Mouse (Mus musculus) limb, embryonic 11.5 days (tissue): Measurements from ENCODE around the gene Lor. TPM values are rescaled to one million over a fixed set of nuclear protein-coding genes. Genes with fewer than 3 reads are reported as not detected.

Experiments
- ATAC-seq: fragments of 200-750 bp; cut with Nextera tagmentation; 2 replicates; pipeline ENCODE4 v1.8.0; 2017; ENCODE audit warnings: low read depth; ENCODE audit not compliant: insufficient number of reproducible peaks, low FRiP score, low TSS enrichment
- DNase-seq: peaks from one replicate; pipeline ENCODE4 v3.0.0-alpha.2; 2015; ENCODE audit warnings: low spot score
- H3K27ac ChIP-seq: fragments of 300-500 bp; sonication (generic); replicated peaks from 2 replicates; pipeline ENCODE4 v1.5.1; 2014; ENCODE audit warnings: low read depth, mild to moderate bottlenecking, low read length
- H3K27me3 ChIP-seq: fragments of 300-500 bp; sonication (generic); 2 replicates; pipeline ENCODE4 v1.6.1; 2014; ENCODE audit warnings: mild to moderate bottlenecking, low read length, mixed read lengths; ENCODE audit not compliant: control insufficient read depth, insufficient read depth
- H3K36me3 ChIP-seq: fragments of 300-500 bp; sonication (generic); 2 replicates; pipeline ENCODE4 v1.6.1; 2014; ENCODE audit warnings: mild to moderate bottlenecking, low read length, moderate library complexity, mixed read lengths; ENCODE audit not compliant: control insufficient read depth, insufficient read depth
- H3K4me1 ChIP-seq: fragments of 300-500 bp; sonication (generic); 2 replicates; pipeline ENCODE4 v1.6.1; 2014; ENCODE audit warnings: low read length, mixed read lengths; ENCODE audit not compliant: control insufficient read depth, insufficient read depth
- H3K4me2 ChIP-seq: fragments of 300-500 bp; sonication (generic); 2 replicates; pipeline ENCODE4 v1.6.1; 2014; ENCODE audit warnings: low read depth, mild to moderate bottlenecking, moderate library complexity; ENCODE audit not compliant: severe bottlenecking
- H3K4me3 ChIP-seq: fragments of 300-500 bp; sonication (generic); 2 replicates; pipeline ENCODE4 v1.5.1; 2014; ENCODE audit warnings: low read depth, low read length
- H3K9ac ChIP-seq: fragments of 300-500 bp; sonication (generic); 2 replicates; pipeline ENCODE4 v1.6.1; 2014; ENCODE audit warnings: mild to moderate bottlenecking, low read length
- H3K9me3 ChIP-seq: fragments of 300-500 bp; sonication (generic); 2 replicates; pipeline ENCODE4 v1.6.1; 2016; ENCODE audit warnings: low read length; ENCODE audit not compliant: control insufficient read depth
- WGBS: fragments of 180-500 bp; shearing (Covaris S2); extraction: QIAGEN DNeasy Blood & Tissue Kit; methylation state at CpG from one replicate; pipeline ENCODE4 v1.1.7; 2014; 5-methylcytosine and 5-hydroxymethylcytosine counted together
- microRNA-seq: library from miRNA; unstranded; fragments of <30 nt; microRNA quantifications from one replicate; pipeline ENCODE4, GENCODE M21; 2016
- polyA plus RNA-seq: library from polyadenylated mRNA; unstranded; fragments of >200 nt; fragmentation: Nextera tagmentation; extraction: Ambion mirVana; gene quantifications from 2 replicates; pipeline ENCODE4 v1.2.1, GENCODE M21; 2014

Lor gene
- polyA plus RNA-seq, 1 experiment from 2014 or later, result 0.69 TPM

DNA sequence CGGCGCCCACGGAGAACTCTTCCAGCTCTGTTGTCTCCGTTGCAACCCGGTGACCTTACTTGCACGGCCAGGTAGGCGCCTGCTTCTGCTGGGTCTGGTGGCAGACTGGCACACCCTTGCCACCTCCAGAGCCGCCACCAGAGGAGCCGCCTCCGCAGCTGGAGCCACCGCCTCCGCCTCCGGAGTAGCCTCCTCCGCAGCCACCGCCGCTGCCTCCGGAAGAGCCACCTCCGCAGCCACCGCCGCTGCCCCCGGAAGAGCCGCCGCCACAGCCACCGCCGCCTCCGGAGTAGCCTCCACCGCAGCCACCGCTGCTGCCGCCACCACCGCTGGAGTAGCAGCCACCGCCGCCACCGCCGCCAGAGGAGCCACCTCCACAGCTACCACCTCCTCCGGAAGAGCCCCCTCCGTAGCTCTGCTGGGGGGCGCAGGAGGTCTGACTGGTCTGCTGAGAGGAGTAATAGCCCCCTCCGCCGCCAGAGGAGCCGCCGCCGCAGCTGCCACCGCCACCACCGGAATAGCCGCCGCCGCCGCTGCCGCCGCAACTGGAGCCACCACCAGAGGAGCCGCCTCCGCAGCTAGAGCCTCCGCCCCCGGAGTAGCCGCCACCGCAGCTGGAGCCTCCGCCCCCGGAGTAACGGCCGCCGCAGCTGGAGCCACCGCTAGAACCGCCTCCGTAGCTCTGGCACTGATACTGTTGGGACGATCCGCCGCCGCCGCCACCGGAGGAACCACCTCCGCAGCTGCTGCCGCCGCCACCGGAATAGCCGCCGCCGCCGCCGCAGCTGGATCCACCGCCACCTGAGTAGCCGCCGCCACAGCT lies 2.3 kb downstream of the Lor start:
- Histone ChIP-seq H3K36me3 (no peaks in the 10 kb centered on the region), H3K9me3 (no peaks in the 10 kb centered on the region), H3K4me1 (no peaks in the 10 kb centered on the region), H3K27ac (peak overlapping the region; percentile 68; the same call in 1 of the 2 replicates), H3K4me2 (peak overlapping the region; percentile 89), H3K27me3 (peaks cover 13% of the 10 kb centered on the region; the same call in 1 of the 2 replicates), H3K9ac (peak overlapping the region; percentile 64), H3K4me3 (peak overlapping the region; percentile 68)
- WGBS, result under 1% methylated on average over 75 of the region's 82 CpGs
- peak; percentile 66 for DNase-seq
- ATAC-seq, result peak; percentile 78

GRCm38 (mm10) chr3:92050382-92051054 lies 32.4 kb downstream of the Lor start:
- H3K9me3 ChIP-seq, result no peaks in the 10 kb centered on the region
- no peaks in the 10 kb centered on the region for H3K36me3 ChIP-seq
- no peaks in the 10 kb centered on the region for H3K4me1 ChIP-seq
- ATAC-seq (no peak), DNase-seq (peak; percentile 25)
- WGBS, result 54% methylated on average over 6 of the region's 6 CpGs
- H3K27me3 ChIP-seq, result no peaks in the 10 kb centered on the region
- no peak overlapping the region for H3K4me2 ChIP-seq
- H3K9ac ChIP-seq, result no peak overlapping the region
- H3K4me3 ChIP-seq, result no peak overlapping the region
- no peak overlapping the region for H3K27ac ChIP-seq

DNA sequence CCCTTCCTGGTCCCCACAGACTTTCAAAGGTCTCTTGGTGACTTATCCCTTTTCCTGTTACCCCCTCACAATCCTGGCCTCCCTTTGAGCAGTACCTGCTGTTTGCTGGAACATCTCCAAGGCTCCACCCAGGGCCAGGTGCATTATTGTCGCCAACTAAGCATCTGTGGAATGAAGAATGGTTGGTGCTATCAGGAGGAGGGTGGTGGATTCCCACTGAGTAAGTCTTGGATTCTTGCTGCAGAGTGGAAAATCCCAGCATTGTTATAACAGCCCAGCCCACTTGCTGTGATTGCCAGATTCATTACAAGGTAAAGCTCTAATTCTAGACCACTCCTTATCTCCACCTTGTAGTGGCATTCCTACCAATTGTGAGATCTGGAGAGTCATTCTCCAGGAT lies 49.0 kb downstream of the Lor start:
- Histone ChIP-seq H3K27me3 (no peaks in the 10 kb centered on the region), H3K27ac (no peak overlapping the region), H3K4me1 (no peaks in the 10 kb centered on the region), H3K36me3 (no peaks in the 10 kb centered on the region), H3K4me2 (no peak overlapping the region), H3K9me3 (no peaks in the 10 kb centered on the region), H3K9ac (no peak overlapping the region), H3K4me3 (no peak overlapping the region)
- no peak for DNase-seq
- 71% methylated on average over 1 of the region's 1 CpGs for whole genome bisulfite sequencing
- no peak for ATAC-seq

DNA sequence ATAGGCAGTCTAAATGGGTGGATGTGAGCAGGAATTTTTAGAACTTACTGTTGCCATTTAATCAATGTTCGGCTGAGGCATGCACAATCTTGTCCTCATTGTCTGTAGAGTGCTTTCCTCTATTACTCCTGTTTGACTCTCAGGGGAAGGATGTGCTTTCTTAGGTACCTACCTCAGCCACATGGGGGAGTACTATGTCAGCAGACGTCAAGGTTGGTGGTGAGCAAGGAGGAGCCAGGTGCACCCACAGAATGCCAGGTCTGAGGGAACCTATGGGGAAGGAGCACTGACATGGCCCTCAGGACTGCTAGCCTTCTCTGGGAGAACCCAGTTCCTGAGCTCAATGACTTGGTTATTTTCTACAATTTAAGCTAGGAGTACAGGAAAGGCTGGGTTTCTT lies 49.7 kb downstream of the Lor start:
- no peak overlapping the region for H3K27ac ChIP-seq
- no peaks in the 10 kb centered on the region for H3K4me1 ChIP-seq
- H3K4me2 ChIP-seq, result no peak overlapping the region
- H3K4me3 ChIP-seq, result no peak overlapping the region
- WGBS, result 43% methylated on average over 2 of the region's 2 CpGs
- ATAC-seq, result no peak
- no peak overlapping the region for H3K9ac ChIP-seq
- no peaks in the 10 kb centered on the region for H3K36me3 ChIP-seq
- H3K9me3 ChIP-seq, result no peaks in the 10 kb centered on the region
- no peaks in the 10 kb centered on the region for H3K27me3 ChIP-seq
- DNase-seq, result no peak

Small RNA genes within 50 kb of the gene (microRNA-seq; reads per million reads assigned to microRNA genes)
- not detected for gene Gm25145

Other genes starting within 250 kb of the Lor start
- not detected in 2 replicates for gene Pglyrp3, start 68.6 kb downstream of the Lor start, polyA plus RNA-seq
- gene Prr9, start 40.8 kb upstream of the Lor start, polyA plus RNA-seq, result not detected in 2 replicates
- not detected in 2 replicates for gene Lelp1, start 59.6 kb upstream of the Lor start, polyA plus RNA-seq
- not detected in 2 replicates for gene Sprr2a1, start 132.7 kb upstream of the Lor start, polyA plus RNA-seq
- 0.37 TPM in 1 of 2 replicates, not detected in the other for gene Sprr2a2, start 132.8 kb upstream of the Lor start, polyA plus RNA-seq
- gene Sprr2a3, start 202.3 kb upstream of the Lor start, polyA plus RNA-seq, result not detected in 2 replicates
- not detected in 2 replicates for gene Sprr2b, start 233.5 kb upstream of the Lor start, polyA plus RNA-seq